Mouse (Mus musculus): Measurements from ENCODE around the gene Dnajc25.

The Dnajc25 gene

GRCm38 (mm10) chr4:59003806-59004200, 8.9 kb downstream of the Dnajc25 start:
- no peak for DNase-seq (ENCODE audit: low spot score in 2 of 2)

- DNase-seq (ENCODE audit: low spot score in 2 of 2), result no peak
These were observed 11.3 kb downstream of the Dnajc25 start for GRCm38 (mm10) chr4:59006211-59006610.

- DNase-seq (ENCODE audit: low spot score in 2 of 2), result no peak
These were observed 12.2 kb downstream of the Dnajc25 start for GRCm38 (mm10) chr4:59007016-59007415.

GRCm38 (mm10) chr4:59007974-59008373, 13.1 kb downstream of the Dnajc25 start:
- no peak for DNase-seq (ENCODE audit: low spot score in 2 of 2)

GRCm38 (mm10) chr4:59009186-59009585, 14.3 kb downstream of the Dnajc25 start:
- no peak for DNase-seq (ENCODE audit: low spot score in 2 of 2)

- DNase-seq (ENCODE audit: low spot score in 2 of 2), result no peak
These were observed 14.8 kb downstream of the Dnajc25 start for GRCm38 (mm10) chr4:59009696-59010095.

- DNase-seq (ENCODE audit: low spot score in 2 of 2), result no peak
These were observed 16.6 kb downstream of the Dnajc25 start for GRCm38 (mm10) chr4:59011446-59011845.

GRCm38 (mm10) chr4:59015181-59015580, 20.3 kb downstream of the Dnajc25 start:
- DNase-seq (ENCODE audit: low spot score in 2 of 2), result no peak

GRCm38 (mm10) chr4:59016922-59017321, 22.1 kb downstream of the Dnajc25 start:
- no peak for DNase-seq (ENCODE audit: low spot score in 2 of 2)

- DNase-seq (ENCODE audit: low spot score in 2 of 2), result no peak
These were observed 39.6 kb downstream of the Dnajc25 start for GRCm38 (mm10) chr4:59034325-59034917.

GRCm38 (mm10) chr4:59034918-59035785, 40.3 kb downstream of the Dnajc25 start, which contains the start of gene Gng10:
TSS of gene Gng10 (plus strand) at chr4:59035088.
- DNase-seq (ENCODE audit: low spot score in 2 of 2), result peak; percentile 49 to 60

GRCm38 (mm10) chr4:59035786-59036350, 41.0 kb downstream of the Dnajc25 start:
- DNase-seq (ENCODE audit: low spot score in 2 of 2), result no peak

GRCm38 (mm10) chr4:59036490-59037127, 41.7 kb downstream of the Dnajc25 start:
- peak; percentile 60 to 69 for DNase-seq (ENCODE audit: low spot score in 2 of 2)

GRCm38 (mm10) chr4:59037525-59037924, 42.7 kb downstream of the Dnajc25 start:
- no peak for DNase-seq (ENCODE audit: low spot score in 2 of 2)

- DNase-seq (ENCODE audit: low spot score in 2 of 2), result no peak
These were observed 45.8 kb downstream of the Dnajc25 start for GRCm38 (mm10) chr4:59040397-59041287.

- no peak for DNase-seq (ENCODE audit: low spot score in 2 of 2)
These were observed 48.2 kb downstream of the Dnajc25 start for GRCm38 (mm10) chr4:59043074-59043473.

- DNase-seq (ENCODE audit: low spot score in 2 of 2), result no peak
These were observed 49.0 kb downstream of the Dnajc25 start for GRCm38 (mm10) chr4:59043891-59044290.

- DNase-seq (ENCODE audit: low spot score in 2 of 2), result no peak
These were observed 52.4 kb downstream of the Dnajc25 start for GRCm38 (mm10) chr4:59047222-59047621.

- no peak for DNase-seq (ENCODE audit: low spot score in 2 of 2)
These were observed 56.2 kb downstream of the Dnajc25 start for GRCm38 (mm10) chr4:59051081-59051480.

- no peak for DNase-seq (ENCODE audit: low spot score in 2 of 2)
These were observed 63.1 kb downstream of the Dnajc25 start for GRCm38 (mm10) chr4:59057929-59058328.

GRCm38 (mm10) chr4:59062526-59062925, 67.7 kb downstream of the Dnajc25 start:
- no peak for DNase-seq (ENCODE audit: low spot score in 2 of 2)

Data from frontal cortex, postnatal 25 days (tissue).